In the genomic region with DNA sequence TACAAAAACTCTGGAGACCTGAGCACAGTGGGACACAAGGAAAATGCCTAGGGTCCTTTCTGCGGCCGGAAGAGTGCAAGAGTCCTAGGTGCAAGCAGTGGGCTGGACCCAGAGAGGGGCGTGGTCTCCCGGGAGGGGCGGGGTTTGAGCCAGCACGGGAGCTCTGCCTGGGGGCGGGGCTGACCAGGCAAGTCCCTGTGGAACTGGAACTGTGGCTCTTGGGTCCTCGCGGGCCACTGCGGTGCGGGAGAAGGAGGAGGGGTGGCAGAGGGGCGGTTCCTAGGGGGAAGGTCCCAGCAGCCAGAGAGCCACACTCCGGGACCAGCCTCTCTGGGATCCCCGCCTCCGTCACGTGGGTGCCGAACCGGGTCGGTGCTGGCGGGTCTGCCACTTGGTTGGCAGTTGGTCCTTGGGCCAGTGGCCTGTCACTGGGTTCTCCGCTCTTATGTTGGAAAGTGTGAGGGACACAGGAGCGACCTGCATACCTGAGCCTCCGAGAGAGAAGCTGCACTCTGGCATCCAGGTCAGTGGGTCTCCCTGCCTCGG, we compare ENCODE assay signal across 8 mouse cellular contexts. TPM values are rescaled to one million over a fixed set of nuclear protein-coding genes. Genes with fewer than 3 reads are reported as not detected.
A peak's percentile ranks its signal among the peaks of the same experiment; 100 is the strongest.
DNase-seq lines count a peak whose midpoint lies in the region; ATAC-seq and TF ChIP-seq lines count a peak whose summit lies in the region.

A gene (plus strand): TSS at position 351 of the 546 bp plus-strand sequence.

- intact Hi-C loops in heart, postnatal 14 days (cut with DNase I): no loop called here

- no peak for TF ChIP-seq CTCF in E14TG2a.4 (conservative IDR thresholded peaks at IDR 0.05; ENCODE audit: low read length)
- no peak for TF ChIP-seq CTCF in cerebellum, adult 2 months (IDR thresholded peaks at IDR 0.05; ENCODE audit: borderline replicate concordance, insufficient read depth, low read depth, low read length)

- H3K27me3 ChIP-seq in E14TG2a.4 (ENCODE audit: insufficient read depth, low read length): peaks cover 4% of the 10 kb centered on the region; the same call in 1 of the 2 replicates
- no peaks in the 10 kb centered on the region for H3K27me3 ChIP-seq in cerebellum, adult 2 months (ENCODE audit: control insufficient read depth, insufficient read depth, low read length)
- 0 out of 2 replicates have a peak, but pooled peaks cover 4% of the 10 kb centered on the region for H3K27me3 ChIP-seq in forebrain, embryonic 16.5 days (replicated peaks; ENCODE audit: control insufficient read depth, insufficient read depth, low read length)
- H3K27me3 ChIP-seq in liver, embryonic 15.5 days: no peaks in the 10 kb centered on the region; the same call in 1 of the 2 replicates
- 0 out of 2 replicates have a peak, but pooled peaks cover 4% of the 10 kb centered on the region for H3K27me3 ChIP-seq in neural tube, embryonic 11.5 days (ENCODE audit: control insufficient read depth, insufficient read depth, low read length)
- H3K27me3 ChIP-seq in stomach, embryonic 15.5 days (replicated peaks): no peaks in the 10 kb centered on the region

- H3K27ac ChIP-seq in cerebellum, adult 2 months (ENCODE audit: insufficient read depth, low read length): no peak within 1 kb of the TSS
- no peak within 1 kb of the TSS for H3K27ac ChIP-seq in forebrain, embryonic 16.5 days (ENCODE audit: low read length)
- H3K27ac ChIP-seq in liver, embryonic 15.5 days (replicated peaks): peak within 1 kb of the TSS; percentile 68
- no peak within 1 kb of the TSS for H3K27ac ChIP-seq in neural tube, embryonic 11.5 days (ENCODE audit: low read depth, low read length)
- H3K27ac ChIP-seq in stomach, embryonic 15.5 days: peak within 1 kb of the TSS; percentile 77

- H3K9ac ChIP-seq in forebrain, embryonic 16.5 days (replicated peaks; ENCODE audit: low read depth, low read length): peak within 1 kb of the TSS; percentile 60
- peak within 1 kb of the TSS; percentile 27; the same call in 1 of the 2 replicates for H3K9ac ChIP-seq in liver, embryonic 15.5 days
- H3K9ac ChIP-seq in neural tube, embryonic 11.5 days (ENCODE audit: low read length): peak within 1 kb of the TSS; percentile 46
- H3K9ac ChIP-seq in stomach, embryonic 15.5 days: peak within 1 kb of the TSS; percentile 25

- peak within 1 kb of the TSS; percentile 99 for H3K4me2 ChIP-seq in forebrain, embryonic 16.5 days (ENCODE audit: low read length)
- peak within 1 kb of the TSS; percentile 72 for H3K4me2 ChIP-seq in liver, embryonic 15.5 days
- H3K4me2 ChIP-seq in neural tube, embryonic 11.5 days (ENCODE audit: low read depth): peak within 1 kb of the TSS; percentile 58
- peak within 1 kb of the TSS; percentile 95 for H3K4me2 ChIP-seq in stomach, embryonic 15.5 days

- DNase-seq in cerebellum, adult 2 months: peak; percentile 75 to 76
- DNase-seq in heart, postnatal 14 days: peak; percentile 89 to 92
- DNase-seq in large intestine, adult 2 months (ENCODE audit: low read depth, low spot score): peak; percentile 87
- DNase-seq in neural tube, embryonic 11.5 days (ENCODE audit: low spot score): peak; percentile 87

- WGBS in cerebellum, adult 2 months: 1% methylated on average over 23 of the region's 24 CpGs
- under 1% methylated on average over 24 of the region's 24 CpGs for WGBS in forebrain, embryonic 16.5 days
- WGBS in large intestine, adult 2 months: 1% methylated on average over 24 of the region's 24 CpGs
- WGBS in liver, embryonic 15.5 days (ENCODE audit: insufficient replicate concordance): 1% methylated on average over 24 of the region's 24 CpGs
- WGBS in neural tube, embryonic 11.5 days: 0% methylated on average over 24 of the region's 24 CpGs
- 0% methylated on average over 22 of the region's 24 CpGs for WGBS in stomach, embryonic 15.5 days

- peaks cover 34% of the 10 kb centered on the region for H3K4me1 ChIP-seq in E14TG2a.4 (replicated peaks; ENCODE audit: low read depth, low read length)
- H3K4me1 ChIP-seq in cerebellum, adult 2 months (ENCODE audit: control insufficient read depth, insufficient read depth, low read length): no peaks in the 10 kb centered on the region
- H3K4me1 ChIP-seq in forebrain, embryonic 16.5 days (replicated peaks; ENCODE audit: control insufficient read depth, insufficient read depth, low read length): peaks cover 8% of the 10 kb centered on the region
- peaks cover 17% of the 10 kb centered on the region for H3K4me1 ChIP-seq in liver, embryonic 15.5 days (replicated peaks)
- no peaks in the 10 kb centered on the region for H3K4me1 ChIP-seq in neural tube, embryonic 11.5 days (ENCODE audit: control insufficient read depth, insufficient read depth, low read length)
- H3K4me1 ChIP-seq in stomach, embryonic 15.5 days: 0 out of 2 replicates have a peak, but pooled peaks cover 6% of the 10 kb centered on the region

- H3K4me3 ChIP-seq in E14TG2a.4 (replicated peaks; ENCODE audit: low read length): peak within 1 kb of the TSS; percentile 88
- peak within 1 kb of the TSS; percentile 68 for H3K4me3 ChIP-seq in cerebellum, adult 2 months (replicated peaks; ENCODE audit: insufficient read depth, low read depth, low read length)
- peak within 1 kb of the TSS; percentile 61 for H3K4me3 ChIP-seq in forebrain, embryonic 16.5 days (replicated peaks; ENCODE audit: low read length)
- H3K4me3 ChIP-seq in liver, embryonic 15.5 days (replicated peaks): peak within 1 kb of the TSS; percentile 58
- H3K4me3 ChIP-seq in neural tube, embryonic 11.5 days (ENCODE audit: low read depth, low read length): peak within 1 kb of the TSS; percentile 33
- H3K4me3 ChIP-seq in stomach, embryonic 15.5 days (replicated peaks): peak within 1 kb of the TSS; percentile 60

- peaks cover 12% of the 10 kb centered on the region for H3K9me3 ChIP-seq in E14TG2a.4 (ENCODE audit: low read length)
- H3K9me3 ChIP-seq in forebrain, embryonic 16.5 days (ENCODE audit: control insufficient read depth, low read length): no peaks in the 10 kb centered on the region
- H3K9me3 ChIP-seq in liver, embryonic 15.5 days (replicated peaks): no peaks in the 10 kb centered on the region
- H3K9me3 ChIP-seq in neural tube, embryonic 11.5 days (ENCODE audit: control insufficient read depth, low read length): no peaks in the 10 kb centered on the region
- no peaks in the 10 kb centered on the region for H3K9me3 ChIP-seq in stomach, embryonic 15.5 days

- no peaks in the 10 kb centered on the region for H3K36me3 ChIP-seq in E14TG2a.4 (ENCODE audit: insufficient read depth, low read length)
- no peaks in the 10 kb centered on the region for H3K36me3 ChIP-seq in forebrain, embryonic 16.5 days (ENCODE audit: control insufficient read depth, insufficient read depth)
- no peaks in the 10 kb centered on the region for H3K36me3 ChIP-seq in liver, embryonic 15.5 days (replicated peaks)
- no peaks in the 10 kb centered on the region for H3K36me3 ChIP-seq in neural tube, embryonic 11.5 days (ENCODE audit: control insufficient read depth, insufficient read depth, low read length)
- no peaks in the 10 kb centered on the region; the same call in 1 of the 2 replicates for H3K36me3 ChIP-seq in stomach, embryonic 15.5 days

- TF ChIP-seq POLR2A in cerebellum, adult 2 months (IDR thresholded peaks at IDR 0.05; ENCODE audit: borderline replicate concordance, insufficient read depth, low read length): no peak

- ATAC-seq in forebrain, embryonic 16.5 days: peak; percentile 94
- ATAC-seq in liver, embryonic 15.5 days (ENCODE audit: insufficient read depth): peak; percentile 87
- peak; percentile 98 for ATAC-seq in neural tube, embryonic 11.5 days (ENCODE audit: insufficient read depth, low FRiP score, low TSS enrichment)
- peak; percentile 95 for ATAC-seq in stomach, embryonic 15.5 days (ENCODE audit: insufficient read depth, low FRiP score, low read depth)

RNA-seq across cellular contexts. Expression of the gene that starts here (rescaled TPM):
- 10.0 and 12.5 TPM in 2 replicates for polyA plus RNA-seq in cerebellum, adult 2 months (2012; rRNA removed)
- polyA plus RNA-seq in forebrain, embryonic 16.5 days (2015; fragmentation: Nextera tagmentation; extraction: Ambion mirVana): 1.5 and 1.7 TPM in 2 replicates
- total RNA-seq in heart, postnatal 14 days (2021): 10 to 100 TPM; 15.9 to 17.0 TPM
- 10.2 and 15.0 TPM in 2 replicates for polyA plus RNA-seq in large intestine, adult 2 months (2012; rRNA removed)
- 3.8 and 4.3 TPM in 2 replicates for polyA plus RNA-seq in liver, embryonic 15.5 days (2015; fragmentation: Nextera tagmentation; extraction: Ambion mirVana)
- 6.0 and 6.1 TPM in 2 replicates for polyA plus RNA-seq in neural tube, embryonic 11.5 days (2014; fragmentation: Nextera tagmentation; extraction: Ambion mirVana)
- 13.0 and 13.7 TPM in 2 replicates for polyA plus RNA-seq in stomach, embryonic 15.5 days (2015; fragmentation: Nextera tagmentation; extraction: Ambion mirVana)

Comparison
In these comparisons a context has a peak if more than half of its experiments do, and no peak if none do; other contexts are left out.
1. H3K4me3 ChIP-seq: peak in every context shown above with its lines; median percentile 88 in E14TG2a.4; 68 in cerebellum, adult 2 months; 61 in forebrain, embryonic 16.5 days; 60 in stomach, embryonic 15.5 days; 58 in liver, embryonic 15.5 days; 33 in neural tube, embryonic 11.5 days.
2. H3K27ac ChIP-seq: peak in liver, embryonic 15.5 days (single experiment) and stomach, embryonic 15.5 days (single experiment); none in cerebellum, adult 2 months (single experiment), forebrain, embryonic 16.5 days (single experiment) and neural tube, embryonic 11.5 days (single experiment).
3. Peak in every context shown above with its lines, with median percentiles within 50 percentile points of each other: DNase-seq, ATAC-seq, H3K4me2 ChIP-seq and H3K9ac ChIP-seq.